Mouse (Mus musculus) midbrain, postnatal 0 days (tissue): ENCODE measurements around the gene Heg1. TPM values are rescaled to one million over a fixed set of nuclear protein-coding genes. Genes with fewer than 3 reads are reported as not detected.

Source experiments
- ATAC-seq: fragments of 200-750 bp; cut with Nextera tagmentation; 2 replicates; pipeline ENCODE4 v1.8.0; 2017; ENCODE audit warnings: moderate number of reproducible peaks, mild to moderate bottlenecking, moderate TSS enrichment, moderate library complexity; ENCODE audit not compliant: low FRiP score
- DNase-seq: peaks from one replicate; pipeline ENCODE4 v3.0.0-alpha.2; 2015; ENCODE audit warnings: low spot score
- H3K27ac ChIP-seq: fragments of 300-500 bp; sonication (generic); 2 replicates; pipeline ENCODE4 v1.5.1; 2014; ENCODE audit warnings: low read depth, mild to moderate bottlenecking, low read length, mixed read lengths
- H3K27me3 ChIP-seq: fragments of 300-500 bp; sonication (generic); 2 replicates; pipeline ENCODE4 v1.6.1; 2014; ENCODE audit warnings: low read length, control low read depth, mixed read lengths; ENCODE audit not compliant: insufficient read depth
- H3K36me3 ChIP-seq: fragments of 300-500 bp; sonication (generic); 2 replicates; pipeline ENCODE4 v1.6.1; 2014; ENCODE audit warnings: low read length, control low read depth, mixed read lengths; ENCODE audit not compliant: insufficient read depth
- H3K4me1 ChIP-seq: fragments of 300-500 bp; sonication (generic); 2 replicates; pipeline ENCODE4 v1.6.1; 2014; ENCODE audit warnings: mild to moderate bottlenecking, control low read depth, antibody characterized with exemption, low read length, mixed read lengths; ENCODE audit not compliant: insufficient read depth
- H3K4me2 ChIP-seq: fragments of 300-500 bp; sonication (generic); 2 replicates; pipeline ENCODE4 v1.6.1; 2014; ENCODE audit warnings: low read depth, mild to moderate bottlenecking, low read length, mixed read lengths; ENCODE audit not compliant: poor library complexity, severe bottlenecking
- H3K4me3 ChIP-seq: fragments of 300-500 bp; sonication (generic); 2 replicates; pipeline ENCODE4 v1.5.1; 2014; ENCODE audit warnings: low read depth, mild to moderate bottlenecking, low read length, moderate library complexity
- H3K9ac ChIP-seq: fragments of 300-500 bp; sonication (generic); replicated peaks from 2 replicates; pipeline ENCODE4 v1.6.1; 2014; ENCODE audit warnings: mild to moderate bottlenecking, low read length, moderate library complexity, mixed read lengths; ENCODE audit not compliant: poor library complexity, severe bottlenecking
- H3K9me3 ChIP-seq: fragments of 300-500 bp; sonication (generic); 2 replicates; pipeline ENCODE4 v1.6.1; 2016; ENCODE audit warnings: low read length, control low read depth
- CTCF ChIP-seq: IDR thresholded peaks from 2 replicates; pipeline ENCODE4 v1.5.1; 2016; ENCODE audit warnings: antibody characterized with exemption, mild to moderate bottlenecking
- WGBS: fragments of 180-500 bp; shearing (Covaris S2); extraction: QIAGEN DNeasy Blood & Tissue Kit; methylation state at CpG from one replicate; pipeline ENCODE4 v1.1.7; 2014; 5-methylcytosine and 5-hydroxymethylcytosine counted together
- polyA plus RNA-seq: library from polyadenylated mRNA; unstranded; fragments of >200 nt; fragmentation: Nextera tagmentation; extraction: Ambion mirVana; gene quantifications from 2 replicates; pipeline ENCODE4 v1.2.1, GENCODE M21; 2015
- total RNA-seq: library from RNA; depleted of rRNA; stranded (reverse); fragments of >200 nt; gene quantifications from 2 replicates; pipeline ENCODE4 v1.2.3, GENCODE M21; 2014

Heg1 gene
- total and polyA plus RNA-seq, 2 experiments from 2014 or later: 7.2 to 19.5 TPM

- Histone ChIP-seq H3K27ac (no peak overlapping the region), H3K9me3 (no peaks in the 10 kb centered on the region), H3K4me2 (no peak overlapping the region), H3K27me3 (no peaks in the 10 kb centered on the region), H3K9ac (no peak overlapping the region), H3K4me1 (no peaks in the 10 kb centered on the region), H3K36me3 (no peaks in the 10 kb centered on the region), H3K4me3 (no peak overlapping the region)
- WGBS: 92% methylated on average over 2 of the region's 2 CpGs
- DNase-seq (no peak), ATAC-seq (no peak)
- no peak for TF ChIP-seq CTCF
These were observed 15.7 kb upstream of the Heg1 start for GRCm38 (mm10) chr16:33668448-33668847.

- no peak for ATAC-seq
- Histone ChIP-seq H3K9me3 (no peaks in the 10 kb centered on the region), H3K4me2 (no peak overlapping the region), H3K9ac (no peak overlapping the region), H3K27me3 (no peaks in the 10 kb centered on the region), H3K4me3 (no peak overlapping the region), H3K36me3 (no peaks in the 10 kb centered on the region), H3K27ac (no peak overlapping the region), H3K4me1 (no peaks in the 10 kb centered on the region)
- 83% methylated on average over 1 of the region's 1 CpGs for WGBS
- no peak for DNase-seq
- no peak for TF ChIP-seq CTCF
These were observed 15.1 kb upstream of the Heg1 start for GRCm38 (mm10) chr16:33669072-33669471.

DNA sequence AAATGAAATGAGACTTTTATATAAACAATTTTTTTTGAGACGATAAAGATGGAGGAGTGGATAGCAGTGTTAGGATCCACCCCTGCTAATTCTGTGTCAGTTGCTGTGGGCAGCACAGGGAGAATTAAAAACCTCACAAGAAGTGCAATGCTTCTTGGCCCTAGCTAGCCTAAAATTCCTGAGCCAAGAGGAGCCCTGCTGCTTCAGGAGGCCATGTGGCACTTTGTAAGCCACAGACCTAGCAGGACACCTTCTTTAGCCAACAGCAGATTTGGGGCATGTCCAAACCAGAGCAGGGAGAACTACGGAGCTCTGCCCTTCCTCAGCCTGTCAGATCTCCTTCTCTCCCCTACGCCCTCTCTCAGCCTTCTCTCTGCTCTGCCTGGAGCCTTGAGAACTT is 13.8 kb upstream of the Heg1 start:
- DNase-seq: peak; percentile 75
- H3K9me3 ChIP-seq: no peaks in the 10 kb centered on the region
- H3K4me2 ChIP-seq: no peak overlapping the region
- no peak for TF ChIP-seq CTCF
- no peak overlapping the region for H3K27ac ChIP-seq
- no peaks in the 10 kb centered on the region for H3K36me3 ChIP-seq
- H3K4me3 ChIP-seq: no peak overlapping the region
- WGBS: 60% methylated on average over 3 of the region's 3 CpGs
- no peaks in the 10 kb centered on the region for H3K27me3 ChIP-seq
- ATAC-seq: no peak
- H3K4me1 ChIP-seq: no peaks in the 10 kb centered on the region
- H3K9ac ChIP-seq: no peak overlapping the region

GRCm38 (mm10) chr16:33670933-33671332 is 13.2 kb upstream of the Heg1 start:
- Histone ChIP-seq H3K9ac (no peak overlapping the region), H3K27me3 (no peaks in the 10 kb centered on the region), H3K27ac (no peak overlapping the region), H3K9me3 (no peaks in the 10 kb centered on the region), H3K4me2 (no peak overlapping the region), H3K4me3 (no peak overlapping the region), H3K36me3 (no peaks in the 10 kb centered on the region), H3K4me1 (no peaks in the 10 kb centered on the region)
- TF ChIP-seq CTCF: no peak
- WGBS: 92% methylated on average over 2 of the region's 2 CpGs
- no peak for ATAC-seq
- DNase-seq: no peak

DNA sequence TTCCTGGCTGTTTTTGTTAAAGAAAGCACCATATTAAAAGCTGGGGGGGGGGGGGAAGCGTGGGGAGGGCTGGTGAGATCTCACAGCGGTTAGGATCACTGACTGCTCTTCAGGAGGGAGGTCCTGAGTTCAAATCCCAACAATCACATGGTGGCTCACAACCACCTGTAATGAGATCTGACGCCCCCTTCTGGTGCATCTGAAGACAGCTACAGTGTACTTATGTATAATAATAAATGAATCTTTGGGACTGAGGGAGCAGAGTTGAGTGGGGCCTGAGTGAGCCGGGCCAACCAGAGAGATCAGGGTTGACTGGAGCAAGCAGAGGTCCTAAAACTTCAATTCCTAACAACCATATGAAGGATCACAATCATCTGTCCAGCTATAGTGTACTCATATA is 12.0 kb upstream of the Heg1 start:
- H3K4me1 ChIP-seq: no peaks in the 10 kb centered on the region
- no peak overlapping the region for H3K9ac ChIP-seq
- no peaks in the 10 kb centered on the region for H3K27me3 ChIP-seq
- no peak overlapping the region for H3K4me3 ChIP-seq
- ATAC-seq (no peak), DNase-seq (no peak)
- H3K9me3 ChIP-seq: no peaks in the 10 kb centered on the region
- TF ChIP-seq CTCF: no peak
- no peak overlapping the region for H3K27ac ChIP-seq
- no peaks in the 10 kb centered on the region for H3K36me3 ChIP-seq
- H3K4me2 ChIP-seq: no peak overlapping the region
- whole genome bisulfite sequencing: 90% methylated on average over 3 of the region's 4 CpGs

GRCm38 (mm10) chr16:33672643-33673042 is 11.5 kb upstream of the Heg1 start:
- no peaks in the 10 kb centered on the region for H3K9me3 ChIP-seq
- no peaks in the 10 kb centered on the region for H3K27me3 ChIP-seq
- DNase-seq: no peak
- H3K27ac ChIP-seq: no peak overlapping the region
- no peak overlapping the region for H3K9ac ChIP-seq
- no peak for TF ChIP-seq CTCF
- no peak overlapping the region for H3K4me3 ChIP-seq
- no peak for ATAC-seq
- WGBS: 94% methylated on average over 4 of the region's 4 CpGs
- H3K4me2 ChIP-seq: no peak overlapping the region
- no peaks in the 10 kb centered on the region for H3K4me1 ChIP-seq
- no peaks in the 10 kb centered on the region for H3K36me3 ChIP-seq
